Mouse (Mus musculus) hematopoietic stem cell, adult 5-6 weeks (primary cell): ENCODE measurements at regions not wholly inside any gene's neighbourhood (a gene's known extent, or its start where the extent isn't known, plus 50 kb on each side); places are given as distances from the start of the nearest gene placed in this dataset.

ENCODE experiments used
- ATAC-seq, 2 experiments: fragments of 125-278 bp in 1 of 2; replicated peaks in 1 of 2; 2 replicates each; pipeline ENCODE4 v1.8.0; 2016 to 2017; ENCODE audit warnings: inconsistent platforms in 2 of 2, mild to moderate bottlenecking in 2 of 2, moderate number of reproducible peaks in 2 of 2, low read depth in 1 of 2, moderate TSS enrichment in 1 of 2; ENCODE audit not compliant: low FRiP score in 2 of 2, poor library complexity in 2 of 2, severe bottlenecking in 2 of 2, insufficient read depth in 1 of 2, low TSS enrichment in 1 of 2

- ATAC-seq, result no peak
Observed at GRCm38 (mm10) chr15:39998063-39998462, 136.1 kb upstream of the 9330182O14Rik start.

GRCm38 (mm10) chr15:40000022-40000421 is 134.1 kb upstream of the 9330182O14Rik start:
- ATAC-seq, result no peak

- ATAC-seq, result no peak
Observed at GRCm38 (mm10) chr15:40005096-40005495, 129.1 kb upstream of the 9330182O14Rik start.

GRCm38 (mm10) chr15:40007844-40008243 is 126.3 kb upstream of the 9330182O14Rik start:
- ATAC-seq, result no peak

- ATAC-seq, result peak in 1 of 2 experiments; percentile 12; a peak in 1 of 4 replicates
Observed at GRCm38 (mm10) chr15:40013833-40014232, 120.3 kb upstream of the 9330182O14Rik start.

GRCm38 (mm10) chr15:40017019-40017418 is 117.1 kb upstream of the 9330182O14Rik start:
- no peak for ATAC-seq

GRCm38 (mm10) chr15:40017597-40017996 is 116.6 kb upstream of the 9330182O14Rik start:
- ATAC-seq, result no peak

GRCm38 (mm10) chr15:40018047-40018791 is 115.9 kb upstream of the 9330182O14Rik start:
- peak; percentile 21 to 35; a peak in 1 of 4 replicates for ATAC-seq

GRCm38 (mm10) chr15:40018792-40019151 is 115.4 kb upstream of the 9330182O14Rik start:
- ATAC-seq, result no peak

GRCm38 (mm10) chr15:40019226-40019625 is 114.9 kb upstream of the 9330182O14Rik start:
- no peak for ATAC-seq

- ATAC-seq, result no peak
Observed at GRCm38 (mm10) chr15:40020097-40020496, 114.1 kb upstream of the 9330182O14Rik start.

GRCm38 (mm10) chr15:40020646-40021045 is 113.5 kb upstream of the 9330182O14Rik start:
- ATAC-seq, result no peak

GRCm38 (mm10) chr15:40023195-40023594 is 111.0 kb upstream of the 9330182O14Rik start:
- ATAC-seq, result no peak

- ATAC-seq, result no peak
Observed at GRCm38 (mm10) chr15:40032088-40032487, 102.1 kb upstream of the 9330182O14Rik start.

GRCm38 (mm10) chr15:40036181-40036580 is 98.0 kb upstream of the 9330182O14Rik start:
- no peak for ATAC-seq

- no peak for ATAC-seq
Observed at GRCm38 (mm10) chr15:40037266-40037665, 96.9 kb upstream of the 9330182O14Rik start.

- ATAC-seq, result no peak
Observed at GRCm38 (mm10) chr15:40046219-40046618, 87.9 kb upstream of the 9330182O14Rik start.

GRCm38 (mm10) chr15:40047100-40047499 is 87.1 kb upstream of the 9330182O14Rik start:
- no peak for ATAC-seq

GRCm38 (mm10) chr15:40068051-40068450 is 66.1 kb upstream of the 9330182O14Rik start:
- no peak for ATAC-seq
